Mouse (Mus musculus): ENCODE data around the gene Pakap. TPM values are rescaled to one million over a fixed set of nuclear protein-coding genes. Genes with fewer than 3 reads are reported as not detected.

Gene Pakap
- polyA plus RNA-seq, 1 experiment, result 0.38 TPM

- Histone ChIP-seq H3K4me1 (replicated peaks; ENCODE audit: control insufficient read depth, insufficient read depth, low read length) (no peaks in the 10 kb centered on the region), H3K27ac (ENCODE audit: control insufficient read depth, insufficient read depth, low read length) (no peak overlapping the region), H3K36me3 (ENCODE audit: control insufficient read depth, insufficient read depth, low read length) (no peaks in the 10 kb centered on the region), H3K4me3 (ENCODE audit: control insufficient read depth, insufficient read depth, low read length) (no peak overlapping the region), H3K27me3 (ENCODE audit: control insufficient read depth, insufficient read depth, low read length) (no peaks in the 10 kb centered on the region)
- DNase-seq, result no peak
- 92% methylated on average over 6 of the region's 6 CpGs for WGBS
- TF ChIP-seq CTCF (IDR thresholded peaks at IDR 0.05; ENCODE audit: borderline replicate concordance, control insufficient read depth, extremely low read depth, insufficient read depth, low read length, poor library complexity) (no peak), POLR2A (IDR thresholded peaks at IDR 0.05; ENCODE audit: control insufficient read depth, extremely low read depth, insufficient read depth, low read length, poor library complexity) (no peak)
These were observed 356.6 kb downstream of the Pakap start for GRCm38 (mm10) chr4:57924556-57925071.

GRCm38 (mm10) chr4:57927464-57928205, 359.7 kb downstream of the Pakap start:
- DNase-seq, result peak; percentile 16
- WGBS, result 27% methylated on average over 3 of the region's 3 CpGs
- TF ChIP-seq CTCF (IDR thresholded peaks at IDR 0.05; ENCODE audit: borderline replicate concordance, control insufficient read depth, extremely low read depth, insufficient read depth, low read length, poor library complexity) (no peak), POLR2A (IDR thresholded peaks at IDR 0.05; ENCODE audit: control insufficient read depth, extremely low read depth, insufficient read depth, low read length, poor library complexity) (no peak)

GRCm38 (mm10) chr4:57930559-57931170, 362.7 kb downstream of the Pakap start:
- Histone ChIP-seq H3K36me3 (ENCODE audit: control insufficient read depth, insufficient read depth, low read length) (no peaks in the 10 kb centered on the region), H3K4me3 (ENCODE audit: control insufficient read depth, insufficient read depth, low read length) (no peak overlapping the region), H3K4me1 (replicated peaks; ENCODE audit: control insufficient read depth, insufficient read depth, low read length) (no peaks in the 10 kb centered on the region), H3K27ac (ENCODE audit: control insufficient read depth, insufficient read depth, low read length) (no peak overlapping the region), H3K27me3 (ENCODE audit: control insufficient read depth, insufficient read depth, low read length) (no peaks in the 10 kb centered on the region)
- no peak for DNase-seq
- TF ChIP-seq CTCF (IDR thresholded peaks at IDR 0.05; ENCODE audit: borderline replicate concordance, control insufficient read depth, extremely low read depth, insufficient read depth, low read length, poor library complexity) (no peak), POLR2A (IDR thresholded peaks at IDR 0.05; ENCODE audit: control insufficient read depth, extremely low read depth, insufficient read depth, low read length, poor library complexity) (no peak)
- WGBS, result 20% methylated on average over 5 of the region's 5 CpGs

More at GRCm38 (mm10) chr4:57927464-57928205, 359.7 kb downstream of the Pakap start:
- Histone ChIP-seq H3K4me3 (ENCODE audit: control insufficient read depth, insufficient read depth, low read length) (no peak overlapping the region), H3K27ac (ENCODE audit: control insufficient read depth, insufficient read depth, low read length) (no peak overlapping the region), H3K4me1 (replicated peaks; ENCODE audit: control insufficient read depth, insufficient read depth, low read length) (no peaks in the 10 kb centered on the region), H3K27me3 (ENCODE audit: control insufficient read depth, insufficient read depth, low read length) (no peaks in the 10 kb centered on the region), H3K36me3 (ENCODE audit: control insufficient read depth, insufficient read depth, low read length) (no peaks in the 10 kb centered on the region)

GRCm38 (mm10) chr4:57934181-57934580, 366.2 kb downstream of the Pakap start:
- Histone ChIP-seq H3K36me3 (ENCODE audit: control insufficient read depth, insufficient read depth, low read length) (no peaks in the 10 kb centered on the region), H3K27ac (ENCODE audit: control insufficient read depth, insufficient read depth, low read length) (no peak overlapping the region), H3K27me3 (ENCODE audit: control insufficient read depth, insufficient read depth, low read length) (no peaks in the 10 kb centered on the region), H3K4me3 (ENCODE audit: control insufficient read depth, insufficient read depth, low read length) (no peak overlapping the region), H3K4me1 (replicated peaks; ENCODE audit: control insufficient read depth, insufficient read depth, low read length) (no peaks in the 10 kb centered on the region)
- DNase-seq, result no peak
- WGBS, result 87% methylated on average over 5 of the region's 5 CpGs
- TF ChIP-seq CTCF (IDR thresholded peaks at IDR 0.05; ENCODE audit: borderline replicate concordance, control insufficient read depth, extremely low read depth, insufficient read depth, low read length, poor library complexity) (no peak), POLR2A (IDR thresholded peaks at IDR 0.05; ENCODE audit: control insufficient read depth, extremely low read depth, insufficient read depth, low read length, poor library complexity) (no peak)

GRCm38 (mm10) chr4:57937292-57937691, 369.3 kb downstream of the Pakap start:
- Histone ChIP-seq H3K27ac (ENCODE audit: control insufficient read depth, insufficient read depth, low read length) (no peak overlapping the region), H3K36me3 (ENCODE audit: control insufficient read depth, insufficient read depth, low read length) (no peaks in the 10 kb centered on the region), H3K27me3 (ENCODE audit: control insufficient read depth, insufficient read depth, low read length) (no peaks in the 10 kb centered on the region), H3K4me3 (ENCODE audit: control insufficient read depth, insufficient read depth, low read length) (no peak overlapping the region), H3K4me1 (replicated peaks; ENCODE audit: control insufficient read depth, insufficient read depth, low read length) (no peaks in the 10 kb centered on the region)
- TF ChIP-seq POLR2A (IDR thresholded peaks at IDR 0.05; ENCODE audit: control insufficient read depth, extremely low read depth, insufficient read depth, low read length, poor library complexity) (no peak), CTCF (IDR thresholded peaks at IDR 0.05; ENCODE audit: borderline replicate concordance, control insufficient read depth, extremely low read depth, insufficient read depth, low read length, poor library complexity) (no peak)
- WGBS, result 94% methylated on average over 6 of the region's 6 CpGs
- no peak for DNase-seq

GRCm38 (mm10) chr4:57940631-57941030, 372.7 kb downstream of the Pakap start:
- TF ChIP-seq POLR2A (IDR thresholded peaks at IDR 0.05; ENCODE audit: control insufficient read depth, extremely low read depth, insufficient read depth, low read length, poor library complexity), result no peak
- Histone ChIP-seq H3K36me3 (ENCODE audit: control insufficient read depth, insufficient read depth, low read length) (peaks cover 25% of the 10 kb centered on the region), H3K4me1 (replicated peaks; ENCODE audit: control insufficient read depth, insufficient read depth, low read length) (no peaks in the 10 kb centered on the region), H3K27me3 (ENCODE audit: control insufficient read depth, insufficient read depth, low read length) (no peaks in the 10 kb centered on the region), H3K27ac (ENCODE audit: control insufficient read depth, insufficient read depth, low read length) (no peak overlapping the region), H3K4me3 (ENCODE audit: control insufficient read depth, insufficient read depth, low read length) (no peak overlapping the region)
- WGBS, result 97% methylated on average over 4 of the region's 4 CpGs
- no peak for DNase-seq

Measured in thymus, adult 2 months (tissue).